Mouse (Mus musculus) ES-E14 (cell line): ENCODE results near the gene Atp8b4. TPM values are rescaled to one million over a fixed set of nuclear protein-coding genes. Genes with fewer than 3 reads are reported as not detected.
"Not testable (repeated sequence)": the region's sequence is repeated elsewhere in the genome, so short reads cannot be mapped to it uniquely, and the experiment has no call there.

ENCODE experiments used
- DNase-seq: peaks from one replicate; pipeline ENCODE4 v3.0.0-alpha.2; 2013; ENCODE audit warnings: low read depth, low spot score
- H3K27ac ChIP-seq: 2 replicates; pipeline ENCODE4 v1.5.1; 2012; ENCODE audit warnings: low read depth, mild to moderate bottlenecking, low read length, moderate library complexity, mixed read lengths; ENCODE audit not compliant: poor library complexity, insufficient read depth, severe bottlenecking
- H3K36me3 ChIP-seq: 2 replicates; pipeline ENCODE4 v1.6.1; 2012; ENCODE audit warnings: mild to moderate bottlenecking, low read length, moderate library complexity, mixed read lengths; ENCODE audit not compliant: control insufficient read depth, poor library complexity, insufficient read depth, severe bottlenecking
- H3K4me1 ChIP-seq, 2 experiments: fragments of 150-350 bp in 1 of 2; sonication (generic) in 1 of 2; 2 replicates each; pipeline ENCODE4 v1.6.1; 2012; ENCODE audit warnings: low read length in 2 of 2, mild to moderate bottlenecking in 1 of 2, mixed read lengths in 1 of 2; ENCODE audit not compliant: control insufficient read depth in 2 of 2, insufficient read depth in 2 of 2, poor library complexity in 1 of 2
- H3K4me3 ChIP-seq, 2 experiments: fragments of 150-350 bp in 1 of 2; sonication (generic) in 1 of 2; 2 replicates each; pipeline ENCODE4 v1.5.1; 2012; ENCODE audit warnings: low read length in 2 of 2, low read depth in 1 of 2, mild to moderate bottlenecking in 1 of 2, mixed read lengths in 1 of 2; ENCODE audit not compliant: insufficient read depth in 1 of 2, poor library complexity in 1 of 2, severe bottlenecking in 1 of 2
- H3K9ac ChIP-seq: 2 replicates; pipeline ENCODE4 v1.6.1; 2012; ENCODE audit warnings: low read depth, mild to moderate bottlenecking, low read length, mixed read lengths; ENCODE audit not compliant: poor library complexity, insufficient read depth, severe bottlenecking
- H3K9me3 ChIP-seq: fragments of 150-350 bp; sonication (generic); 2 replicates; pipeline ENCODE4 v1.6.1; 2012; ENCODE audit warnings: low read depth, mild to moderate bottlenecking, low read length; ENCODE audit not compliant: control insufficient read depth, insufficient read depth
- CHD2 ChIP-seq: IDR thresholded peaks from 2 replicates; pipeline ENCODE4 v1.6.1; 2014; ENCODE audit warnings: mild to moderate bottlenecking, low read depth, low read length, inconsistent platforms
- HCFC1 ChIP-seq: IDR thresholded peaks from 2 replicates; pipeline ENCODE4 v1.6.1; 2012; ENCODE audit warnings: low read length, inconsistent platforms, borderline replicate concordance; ENCODE audit not compliant: insufficient read depth
- MAFK ChIP-seq: IDR thresholded peaks from 2 replicates; pipeline ENCODE4 v1.6.1; 2014; ENCODE audit warnings: mild to moderate bottlenecking, low read depth, low read length, inconsistent platforms; ENCODE audit not compliant: insufficient read depth
- ZC3H11A ChIP-seq: IDR thresholded peaks from 2 replicates; pipeline ENCODE4 v1.6.1; 2012; ENCODE audit warnings: low read depth, mild to moderate bottlenecking, inconsistent platforms, low read length, borderline replicate concordance
- ZNF384 ChIP-seq: IDR thresholded peaks from 2 replicates; pipeline ENCODE4 v1.6.1; 2012; ENCODE audit warnings: low read depth, low read length, inconsistent platforms
- in situ Hi-C, 2 experiments: fragments of 600-800 bp; cut with MboI; formaldehyde crosslinking; loops; one replicate each; pipeline ENCODE4 v1.15.1; 2025; ENCODE audit warnings: low sequenced_read_pairs in 2 of 2, inconsistent platforms in 1 of 2; ENCODE audit not compliant: unreplicated experiment in 2 of 2
- total RNA-seq: library from RNA; depleted of rRNA; stranded (reverse); fragments of 300-350 nt; gene quantifications from 2 replicates; pipeline ENCODE4 v1.2.3, GENCODE M21; 2012

Gene Atp8b4
- total RNA-seq, 1 experiment, result 0.27 TPM

DNA sequence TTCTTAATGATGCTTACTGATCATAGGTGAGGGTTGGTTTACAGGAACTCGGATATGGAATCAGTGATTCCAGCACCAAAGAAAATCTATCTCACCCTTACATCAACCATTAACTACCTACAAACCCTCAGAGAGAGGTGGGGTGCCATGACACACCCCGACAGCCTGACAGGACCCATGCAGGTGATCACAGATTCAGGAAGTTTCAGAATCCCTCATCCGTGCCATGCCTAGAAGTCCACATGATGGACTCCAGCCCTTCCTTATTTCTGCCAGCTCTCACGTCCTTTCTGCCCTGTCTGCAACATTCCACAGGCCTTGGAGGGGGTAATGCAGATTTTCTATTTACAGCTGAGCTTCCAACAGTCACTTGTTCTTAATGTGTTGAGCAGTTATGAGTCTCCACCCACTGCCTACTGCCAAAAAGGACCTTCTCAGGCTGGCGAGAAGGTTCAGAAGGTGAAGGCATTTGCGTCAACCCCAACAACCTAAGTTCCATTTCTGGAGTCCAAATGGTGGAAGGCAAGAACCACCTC, 40.0 kb upstream of the Atp8b4 start:
- in situ Hi-C loops, result no loop called here
- Histone ChIP-seq H3K4me3 (no peak overlapping the region), H3K4me1 (no peaks in the 10 kb centered on the region), H3K36me3 (no peaks in the 10 kb centered on the region), H3K27ac (no peak overlapping the region), H3K9ac (no peak overlapping the region), H3K9me3 (no peaks in the 10 kb centered on the region)
- DNase-seq, result no peak
- TF ChIP-seq HCFC1 (no peak), CHD2 (no peak), ZNF384 (no peak), MAFK (no peak), ZC3H11A (no peak)

DNA sequence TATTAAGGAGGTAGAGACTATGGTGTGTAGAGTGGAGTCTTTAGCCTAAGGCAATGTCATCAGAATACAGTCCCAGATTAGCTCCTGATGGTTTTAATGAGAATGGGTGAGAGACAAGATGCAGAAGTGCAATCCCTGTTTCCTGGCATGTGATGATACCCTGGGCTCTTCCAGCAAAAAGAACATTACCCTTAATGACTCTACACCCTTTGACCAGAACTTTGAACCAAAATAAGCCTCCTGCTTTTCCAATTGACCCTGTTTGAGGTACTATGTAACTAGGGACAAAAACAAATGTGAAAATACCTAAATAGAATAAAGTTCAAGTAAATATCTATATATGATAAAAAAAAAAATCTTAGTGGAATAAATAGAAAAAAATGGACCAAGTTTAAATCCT, 37.2 kb upstream of the Atp8b4 start:
- no peak overlapping the region for H3K4me3 ChIP-seq
- H3K27ac ChIP-seq, result no peak overlapping the region
- no peak for DNase-seq
- no peaks in the 10 kb centered on the region for H3K9me3 ChIP-seq
- in situ Hi-C loops, result no loop called here
- no peak for TF ChIP-seq HCFC1
- TF ChIP-seq MAFK, result no peak
- no peak for TF ChIP-seq CHD2
- no peak overlapping the region for H3K9ac ChIP-seq
- no peaks in the 10 kb centered on the region for H3K4me1 ChIP-seq
- no peaks in the 10 kb centered on the region for H3K36me3 ChIP-seq

DNA sequence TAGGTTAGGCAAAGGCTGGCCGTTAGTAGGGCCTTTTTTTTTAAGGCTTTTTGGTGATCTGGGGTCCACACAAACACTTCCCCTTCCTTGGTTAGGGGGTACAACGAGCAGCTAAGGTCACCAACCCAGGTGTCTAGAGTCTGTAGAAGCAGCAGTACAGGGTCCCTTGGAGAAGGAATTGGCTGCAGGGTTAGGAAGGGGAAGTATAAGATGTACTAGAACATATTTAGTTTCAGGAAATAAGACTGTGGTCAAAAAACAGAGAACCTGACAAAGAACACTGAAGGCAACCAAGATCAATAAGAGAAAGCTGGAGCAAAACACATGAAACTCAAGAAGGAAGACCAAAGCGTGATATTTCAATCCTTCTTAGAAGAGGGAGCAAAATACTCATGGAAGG, 30.1 kb upstream of the Atp8b4 start:
- DNase-seq, result no peak
- Histone ChIP-seq H3K36me3 (no peaks in the 10 kb centered on the region; the same call in 1 of the 2 replicates), H3K4me3 (no peak overlapping the region), H3K4me1 (no peaks in the 10 kb centered on the region), H3K9ac (no peak overlapping the region), H3K9me3 (no peaks in the 10 kb centered on the region), H3K27ac (no peak overlapping the region)
- in situ Hi-C loops, result no loop called here
- TF ChIP-seq MAFK (no peak), CHD2 (no peak), ZNF384 (no peak), HCFC1 (no peak), ZC3H11A (no peak)

DNA sequence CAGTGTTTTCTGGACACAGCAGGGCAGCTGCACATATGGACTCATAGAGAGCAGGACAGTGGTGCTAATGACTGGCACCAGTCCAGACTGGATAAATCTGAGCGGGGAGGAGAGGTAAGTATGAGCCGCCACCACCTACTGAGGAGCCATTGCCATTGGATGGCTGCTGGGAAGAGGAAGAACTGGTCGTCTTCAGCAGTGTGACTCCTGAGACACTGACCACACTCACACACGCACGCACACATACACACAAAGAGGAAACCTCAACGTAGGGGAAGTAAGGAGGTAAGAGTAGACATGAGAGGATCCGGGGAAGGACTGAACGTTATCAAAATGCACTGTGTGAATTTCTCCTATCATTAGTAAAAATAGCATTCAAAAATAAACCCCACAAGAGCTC, 27.0 kb upstream of the Atp8b4 start:
- Histone ChIP-seq H3K9ac (no peak overlapping the region), H3K4me3 (no peak overlapping the region), H3K9me3 (no peaks in the 10 kb centered on the region), H3K4me1 (peaks cover 5 to 6% of the 10 kb centered on the region in 2 experiments; a peak in 2 of 4 replicates), H3K36me3 (no peaks in the 10 kb centered on the region; the same call in 1 of the 2 replicates), H3K27ac (no peak overlapping the region)
- in situ Hi-C loops, result no loop called here
- TF ChIP-seq ZNF384, result no peak
- TF ChIP-seq CHD2, result no peak
- TF ChIP-seq MAFK, result no peak
- TF ChIP-seq ZC3H11A, result no peak
- no peak for TF ChIP-seq HCFC1
- DNase-seq, result no peak

DNA sequence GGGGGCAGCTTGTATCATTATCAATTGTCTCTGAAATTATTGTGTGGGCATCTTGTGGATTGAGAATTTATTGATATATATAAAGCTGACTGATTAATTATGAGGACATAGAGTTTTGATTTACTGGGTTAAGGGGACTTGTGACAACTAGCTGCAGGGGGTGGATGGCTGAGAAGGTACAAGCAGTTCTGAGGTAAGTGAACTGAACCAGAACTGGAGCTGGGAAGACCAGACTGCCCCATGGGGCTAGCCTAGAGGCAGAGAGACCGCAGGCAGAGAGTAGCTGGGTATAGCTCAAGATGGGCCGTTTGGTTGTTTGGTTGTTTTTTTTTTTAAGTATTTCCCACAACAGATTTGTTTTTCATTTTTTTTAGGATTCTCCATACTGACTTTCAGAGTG, 23.8 kb upstream of the Atp8b4 start:
- in situ Hi-C loops, result no loop called here
- Histone ChIP-seq H3K4me3 (no peak overlapping the region), H3K9me3 (no peaks in the 10 kb centered on the region), H3K4me1 (peaks cover 5 to 11% of the 10 kb centered on the region in 2 experiments; a peak in 2 of 4 replicates), H3K9ac (no peak overlapping the region), H3K27ac (no peak overlapping the region), H3K36me3 (no peaks in the 10 kb centered on the region; the same call in 1 of the 2 replicates)
- TF ChIP-seq MAFK (no peak), CHD2 (no peak), HCFC1 (no peak), ZC3H11A (no peak), ZNF384 (no peak)
- DNase-seq, result no peak

DNA sequence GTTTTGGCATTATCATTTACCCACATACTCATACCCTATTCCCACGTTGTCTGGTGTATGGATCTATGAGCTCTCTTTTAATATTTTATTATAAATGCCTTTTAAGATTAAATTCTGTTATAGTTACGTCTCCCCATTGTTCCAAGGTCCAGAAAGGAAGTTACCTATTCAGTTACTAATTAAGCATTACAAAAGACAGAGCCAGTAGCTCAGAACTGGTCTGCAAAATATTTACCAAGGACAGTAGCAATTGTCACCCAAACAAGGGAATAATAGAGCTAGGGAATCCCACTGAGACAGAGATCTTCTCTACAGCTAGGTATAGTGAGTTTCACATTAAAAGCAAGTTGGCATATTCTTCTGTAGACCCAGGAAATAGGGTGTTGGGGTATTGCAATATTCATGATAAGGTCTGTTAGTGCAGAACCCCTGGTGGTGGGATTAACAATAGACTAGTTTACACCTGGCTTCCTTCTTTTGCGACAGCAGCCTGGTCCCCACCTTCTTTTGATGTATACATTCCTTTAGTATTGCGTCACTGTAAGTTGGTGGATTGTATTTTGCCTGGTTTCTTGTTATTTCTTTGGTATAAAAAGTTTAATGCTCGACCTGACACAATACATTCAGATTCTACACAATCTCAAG, 22.7 kb upstream of the Atp8b4 start:
- H3K36me3 ChIP-seq, result not testable (repeated sequence)

More for the DNA sequence above, 22.7 kb upstream of the Atp8b4 start:
- DNase-seq, result peak; percentile 19
- in situ Hi-C loops, H3K4me3 ChIP-seq, H3K9ac ChIP-seq, H3K9me3 ChIP-seq: not testable (repeated sequence)
- H3K27ac ChIP-seq, result peak overlapping the region; percentile 42; the same call in 1 of the 2 replicates
- peaks cover 5 to 11% of the 10 kb centered on the region in 2 experiments; a peak in 2 of 4 replicates for H3K4me1 ChIP-seq
